Mouse (Mus musculus) adrenal gland, adult (tissue): ENCODE data around the gene Slc9c1.
"Not testable (repeated sequence)": the region's sequence is repeated elsewhere in the genome, so short reads cannot be mapped to it uniquely, and the experiment has no call there.

ENCODE experiments used
- DNase-seq, 2 experiments: peaks; one replicate each; pipeline ENCODE4 v3.0.0; 2022 to 2023; ENCODE audit warnings: low spot score in 1 of 2; ENCODE audit not compliant: inconsistent age in 2 of 2

Gene Slc9c1

DNA sequence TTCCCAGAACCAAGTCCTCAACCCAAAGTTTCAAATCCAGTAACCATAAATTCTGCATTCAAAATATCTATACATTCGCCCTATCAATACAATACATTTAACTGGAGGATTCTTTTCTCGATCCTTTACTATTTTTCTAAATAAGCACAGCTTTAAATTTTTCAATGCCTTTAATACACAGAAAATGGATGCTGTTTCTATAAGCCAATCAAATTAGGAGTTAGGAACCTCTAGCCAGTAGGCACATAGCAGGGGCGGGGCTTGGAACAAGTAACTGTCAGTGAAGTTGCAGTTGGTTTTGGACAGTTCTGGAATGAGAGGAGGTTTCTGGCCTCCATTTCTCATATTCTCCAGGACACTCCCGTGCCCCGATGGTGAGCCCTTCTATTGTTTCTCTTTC lies at the start of gene Slc9c1:
Gene Slc9c1 (plus strand): TSS at position 301 of the 400 bp plus-strand sequence.
- no peak for DNase-seq

- DNase-seq, result no peak
Observed at GRCm38 (mm10) chr16:45492927-45493326, 42.2 kb upstream of the Slc9c1 start, which contains the start of gene Gm609. TSS of gene Gm609 (minus strand) at chr16:45492969.

DNA sequence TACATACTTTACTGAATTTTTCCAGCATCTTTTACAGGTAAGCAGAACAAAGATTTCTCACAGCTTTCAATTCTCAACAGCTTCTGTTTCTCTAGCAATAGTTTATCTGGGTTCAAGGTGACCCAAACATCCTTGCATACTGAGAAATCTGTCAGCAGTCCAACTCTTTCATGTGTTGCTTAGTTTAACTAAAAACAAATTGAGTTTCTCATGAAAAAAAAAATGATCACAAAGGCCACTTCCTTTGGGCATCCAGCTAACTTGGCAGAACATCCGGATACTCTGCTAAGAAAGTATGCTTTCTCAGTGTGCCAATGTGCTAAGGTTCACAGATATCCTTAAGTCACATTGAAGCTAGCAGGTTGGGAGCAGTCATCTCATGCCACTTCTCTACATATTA lies 39.8 kb upstream of the Slc9c1 start:
- DNase-seq, result peak in 1 of 2 experiments; percentile 67

- no peak for DNase-seq
Observed at GRCm38 (mm10) chr16:45525551-45525950, 9.6 kb upstream of the Slc9c1 start.

GRCm38 (mm10) chr16:45531950-45532349 lies 3.2 kb upstream of the Slc9c1 start, which contains the start of gene Gm17783:
TSS of gene Gm17783 (minus strand) at chr16:45532050.
- DNase-seq, result no peak

- DNase-seq, result not testable (repeated sequence)
Observed at GRCm38 (mm10) chr16:45538342-45538741, 3.2 kb downstream of the Slc9c1 start.

- DNase-seq, result no peak
Observed at GRCm38 (mm10) chr16:45542108-45542507, 7.0 kb downstream of the Slc9c1 start.

DNA sequence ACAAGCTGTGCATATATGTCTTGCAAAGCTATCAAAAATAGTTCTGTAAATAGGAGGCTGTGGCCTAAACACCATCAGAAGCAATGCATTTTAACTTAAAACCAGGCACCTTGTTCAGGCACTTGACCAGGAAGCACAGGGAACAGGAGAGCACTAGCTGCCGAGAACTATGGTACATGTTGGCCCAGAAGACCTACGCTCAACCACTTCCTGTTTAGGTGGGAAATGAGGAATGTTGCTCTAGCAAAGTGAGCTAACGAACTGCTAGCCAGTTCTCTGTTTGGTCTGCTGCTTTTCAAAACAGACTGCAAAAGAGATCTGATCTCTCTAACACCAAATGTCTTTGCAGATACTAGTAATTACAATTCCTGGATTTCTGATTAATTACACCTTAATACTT lies 9.2 kb downstream of the Slc9c1 start:
- no peak for DNase-seq

- no peak for DNase-seq
Observed at GRCm38 (mm10) chr16:45547982-45548381, 12.9 kb downstream of the Slc9c1 start.

- DNase-seq, result no peak
Observed at GRCm38 (mm10) chr16:45551579-45551978, 16.5 kb downstream of the Slc9c1 start.

DNA sequence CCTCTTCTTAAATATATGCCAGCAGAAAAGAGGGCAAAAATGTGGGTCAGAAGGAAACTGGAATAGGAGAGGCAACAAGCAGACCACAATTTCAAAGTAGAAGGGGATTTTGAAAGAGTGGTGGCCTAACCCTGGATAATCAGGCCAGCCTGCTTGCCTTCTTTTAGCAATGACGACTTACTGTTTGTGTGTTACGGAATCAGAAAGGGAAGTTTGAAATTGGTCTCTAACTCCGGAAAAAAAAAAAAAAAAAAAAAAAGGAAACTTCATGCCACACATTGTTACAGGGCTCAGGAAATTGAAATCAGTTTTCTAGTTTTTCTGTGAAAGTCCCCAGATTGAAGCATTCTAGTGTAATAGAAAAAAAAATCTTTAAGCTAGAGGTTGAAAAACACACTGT lies 26.6 kb downstream of the Slc9c1 start:
- DNase-seq, result no peak

GRCm38 (mm10) chr16:45572307-45572706 lies 37.2 kb downstream of the Slc9c1 start:
- DNase-seq, result peak in 1 of 2 experiments; percentile 42

DNA sequence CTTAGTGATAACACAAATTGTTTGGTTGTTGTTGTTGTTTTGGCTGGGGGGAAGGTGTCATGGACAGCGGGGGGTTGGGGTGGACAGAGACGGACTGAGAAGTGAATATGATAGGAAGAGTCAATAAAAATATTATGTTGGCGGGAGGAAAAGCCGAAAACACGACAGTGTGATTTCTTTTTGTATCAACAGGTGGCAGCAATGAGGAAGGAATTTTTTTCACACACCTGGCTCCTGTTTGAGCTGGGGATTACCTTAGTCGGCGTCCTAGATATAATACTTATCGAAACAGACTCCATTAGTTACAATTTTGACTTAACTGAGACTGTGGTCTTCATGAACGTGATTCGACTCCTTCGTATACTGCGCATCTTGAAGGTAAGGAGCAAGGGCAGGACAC lies 44.8 kb downstream of the Slc9c1 start:
- DNase-seq, result no peak

- peak; percentile 16 to 61 for DNase-seq
Observed at GRCm38 (mm10) chr16:45582512-45582911, 47.4 kb downstream of the Slc9c1 start.

DNA sequence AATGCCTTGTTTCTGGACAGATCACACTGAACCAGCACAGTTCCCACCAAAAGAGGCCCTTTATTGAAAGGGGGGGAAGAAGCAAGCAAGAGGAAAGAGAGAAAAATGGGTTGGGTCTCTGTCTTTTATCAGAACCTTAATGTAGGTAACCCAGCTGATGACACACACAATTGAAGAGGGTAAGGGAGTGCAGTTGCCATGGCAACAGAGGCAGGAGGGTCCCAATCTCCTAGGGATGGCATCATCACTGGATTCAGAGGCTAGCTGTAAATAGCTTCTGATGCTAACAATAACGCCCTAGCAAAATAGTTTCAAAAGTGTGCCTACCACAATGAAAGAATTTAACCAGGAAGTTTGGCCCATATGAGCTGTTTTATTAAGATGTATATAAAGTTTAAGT lies 58.5 kb downstream of the Slc9c1 start:
- DNase-seq, result no peak

- DNase-seq, result no peak
Observed at GRCm38 (mm10) chr16:45595494-45595893, 60.4 kb downstream of the Slc9c1 start.

DNA sequence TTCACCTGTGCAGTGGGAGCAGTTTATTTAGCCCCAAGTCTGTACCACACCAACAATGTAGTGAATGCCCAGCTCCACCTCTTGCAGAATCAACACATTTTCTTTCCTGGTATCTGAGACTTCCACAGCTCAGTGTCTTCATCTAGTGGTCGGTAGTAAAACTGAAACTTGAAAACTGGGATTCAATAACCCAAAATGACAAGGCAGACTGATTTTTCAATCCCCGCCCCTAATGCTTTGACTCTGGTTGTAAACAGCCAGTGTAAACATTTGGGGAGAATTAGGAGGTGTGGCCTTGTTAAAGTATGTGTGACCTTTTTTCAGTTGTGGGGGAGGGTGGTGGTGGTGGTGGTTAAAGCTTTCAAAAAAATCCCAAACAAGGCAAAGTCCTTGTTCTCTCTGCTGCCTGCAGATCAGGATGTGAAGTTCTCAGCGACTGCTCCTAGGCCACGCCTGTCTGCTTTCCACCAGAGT lies 73.4 kb downstream of the Slc9c1 start:
- DNase-seq, result peak; percentile 11 to 65

- peak; percentile 17 to 75 for DNase-seq
Observed at GRCm38 (mm10) chr16:45609300-45609699, 74.2 kb downstream of the Slc9c1 start.

DNA sequence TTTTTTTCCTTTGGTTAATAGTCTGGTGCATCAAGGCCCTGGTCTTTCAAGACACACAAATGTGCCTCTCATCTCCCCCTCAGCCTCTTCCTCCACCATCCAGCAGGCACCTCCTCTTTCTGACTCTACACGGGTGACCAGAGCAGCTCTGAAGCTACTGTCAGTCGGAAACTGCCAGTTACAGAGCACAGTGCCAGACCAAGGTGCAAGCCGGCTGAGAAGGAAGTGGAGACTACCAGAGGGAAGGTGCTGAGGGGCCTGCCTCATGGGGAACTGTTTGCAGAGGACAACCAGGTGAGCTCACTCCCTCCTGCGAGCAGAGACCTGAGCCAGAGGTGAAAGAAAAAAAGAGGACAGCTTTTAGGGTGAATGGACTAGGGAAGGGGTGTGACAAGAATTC lies 75.2 kb downstream of the Slc9c1 start, which contains the start of gene Gcsam:
Gene Gcsam (plus strand): TSS at position 114 of the 400 bp plus-strand sequence.
- DNase-seq, result no peak

DNA sequence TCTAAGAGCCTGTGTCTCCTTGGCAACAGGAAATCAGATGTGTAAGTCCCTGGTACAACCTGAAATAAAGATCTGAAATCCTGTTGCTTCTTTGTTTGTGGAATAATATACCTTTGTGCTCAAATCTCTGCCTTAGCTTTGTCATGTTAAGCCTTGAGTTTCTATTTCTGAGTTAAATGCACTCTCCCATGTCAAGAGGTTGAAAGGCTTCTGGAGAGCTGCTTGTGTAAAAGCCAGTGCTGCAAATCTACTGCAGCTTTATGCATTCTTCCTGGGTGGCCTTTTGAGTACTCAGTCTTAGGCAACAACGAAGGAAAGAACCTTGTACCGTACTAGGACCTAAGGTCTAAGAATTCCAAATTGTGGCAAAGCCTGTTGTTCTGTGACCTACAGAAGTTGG lies 78.1 kb downstream of the Slc9c1 start:
- no peak for DNase-seq

- no peak for DNase-seq
Observed at GRCm38 (mm10) chr16:45615944-45616343, 80.8 kb downstream of the Slc9c1 start.

GRCm38 (mm10) chr16:45619751-45620375 lies 84.8 kb downstream of the Slc9c1 start:
- no peak for DNase-seq

GRCm38 (mm10) chr16:45623230-45623629 lies 88.1 kb downstream of the Slc9c1 start:
- DNase-seq, result no peak
